In genomic region chr15:89378831-89379401, GRCm38 (mm10) we compare ENCODE assay signal across 7 mouse cellular contexts. TPM values are rescaled to one million over a fixed set of nuclear protein-coding genes. Genes with fewer than 3 reads are reported as not detected.
DNase-seq lines count a peak whose midpoint lies in the region; ATAC-seq and TF ChIP-seq lines count a peak whose summit lies in the region.

TSS of gene Odf3b (minus strand) at chr15:89379282.

- no peaks in the 10 kb centered on the region for H3K9me3 ChIP-seq in heart, embryonic 12.5 days (replicated peaks)
- H3K9me3 ChIP-seq in kidney, embryonic 15.5 days (replicated peaks): no peaks in the 10 kb centered on the region
- H3K9me3 ChIP-seq in stomach, postnatal 0 days (ENCODE audit: control insufficient read depth, low read length): no peaks in the 10 kb centered on the region

- peak; percentile 29 for DNase-seq in brain, embryonic 14.5 days (ENCODE audit: low read depth)
- peak; percentile 42 for DNase-seq in lung, postnatal 25 days (ENCODE audit: low spot score)
- DNase-seq in stomach, postnatal 0 days (ENCODE audit: low spot score): peak; percentile 46
- no peak for DNase-seq in spleen, adult 12 weeks (ENCODE audit: low spot score)

- WGBS in heart, embryonic 12.5 days: under 1% methylated on average over 33 of the region's 33 CpGs
- WGBS in kidney, embryonic 15.5 days: under 1% methylated on average over 33 of the region's 33 CpGs
- WGBS in stomach, postnatal 0 days: 1% methylated on average over 33 of the region's 33 CpGs

- H3K36me3 ChIP-seq in heart, embryonic 12.5 days: no peaks in the 10 kb centered on the region
- H3K36me3 ChIP-seq in kidney, embryonic 15.5 days: no peaks in the 10 kb centered on the region
- H3K36me3 ChIP-seq in stomach, postnatal 0 days (ENCODE audit: control insufficient read depth, insufficient read depth, low read length): no peaks in the 10 kb centered on the region

- ATAC-seq in common myeloid progenitor, adult 5-6 weeks (replicated peaks; ENCODE audit: low read depth, poor library complexity, severe bottlenecking): peak; percentile 30
- ATAC-seq in heart, embryonic 12.5 days (ENCODE audit: insufficient number of reproducible peaks, low FRiP score): 0 out of 2 replicates have a peak, but pooled peaks have one; percentile 1
- ATAC-seq in kidney, embryonic 15.5 days (replicated peaks; ENCODE audit: low FRiP score): no peak
- no peak for ATAC-seq in stomach, postnatal 0 days (ENCODE audit: low FRiP score, low TSS enrichment)

- no peak for TF ChIP-seq POLR2A in brain, embryonic 14.5 days (IDR thresholded peaks at IDR 0.05; ENCODE audit: borderline replicate concordance, extremely low read depth, insufficient read depth, insufficient read length, poor library complexity, severe bottlenecking)

- peaks cover 50% of the 10 kb centered on the region for H3K27me3 ChIP-seq in heart, embryonic 12.5 days (replicated peaks)
- peaks cover 63% of the 10 kb centered on the region for H3K27me3 ChIP-seq in kidney, embryonic 15.5 days
- peaks cover 8% of the 10 kb centered on the region for H3K27me3 ChIP-seq in stomach, postnatal 0 days (ENCODE audit: control insufficient read depth, insufficient read depth, low read length)

- H3K4me2 ChIP-seq in heart, embryonic 12.5 days: peak within 1 kb of the TSS; percentile 92
- H3K4me2 ChIP-seq in kidney, embryonic 15.5 days: peak within 1 kb of the TSS; percentile 85
- peak within 1 kb of the TSS; percentile 52 for H3K4me2 ChIP-seq in stomach, postnatal 0 days (replicated peaks; ENCODE audit: low read depth)

- no peak within 1 kb of the TSS for H3K27ac ChIP-seq in heart, embryonic 12.5 days (ENCODE audit: poor library complexity, severe bottlenecking)
- H3K27ac ChIP-seq in kidney, embryonic 15.5 days: no peak within 1 kb of the TSS
- no peak within 1 kb of the TSS for H3K27ac ChIP-seq in stomach, postnatal 0 days (replicated peaks)

- TF ChIP-seq EP300 in stomach, postnatal 0 days (optimal IDR thresholded peaks at IDR 0.05): no peak

- TF ChIP-seq CTCF in brain, embryonic 14.5 days (IDR thresholded peaks at IDR 0.05; ENCODE audit: borderline replicate concordance, extremely low read depth, insufficient read depth, insufficient read length): no peak
- no peak for TF ChIP-seq CTCF in stomach, postnatal 0 days (IDR thresholded peaks at IDR 0.05; ENCODE audit: low read depth)

- peak within 1 kb of the TSS; percentile 53 for H3K4me3 ChIP-seq in heart, embryonic 12.5 days
- H3K4me3 ChIP-seq in kidney, embryonic 15.5 days (replicated peaks): peak within 1 kb of the TSS; percentile 44
- peak within 1 kb of the TSS; percentile 35 for H3K4me3 ChIP-seq in stomach, postnatal 0 days (ENCODE audit: low read depth, low read length)

- peak within 1 kb of the TSS; percentile 45 for H3K9ac ChIP-seq in heart, embryonic 12.5 days
- H3K9ac ChIP-seq in kidney, embryonic 15.5 days: peak within 1 kb of the TSS; percentile 38
- peak within 1 kb of the TSS; percentile 9 for H3K9ac ChIP-seq in stomach, postnatal 0 days (ENCODE audit: low read length)

- H3K4me1 ChIP-seq in heart, embryonic 12.5 days (replicated peaks): peaks cover 30% of the 10 kb centered on the region
- H3K4me1 ChIP-seq in kidney, embryonic 15.5 days: peaks cover 33% of the 10 kb centered on the region
- peaks cover 2% of the 10 kb centered on the region; the same call in 1 of the 2 replicates for H3K4me1 ChIP-seq in stomach, postnatal 0 days (replicated peaks; ENCODE audit: control insufficient read depth, insufficient read depth)

RNA-seq across cellular contexts. Expression of gene Odf3b, which starts in this region (rescaled TPM):
- polyA plus RNA-seq in brain, embryonic 14.5 days (2012; rRNA removed): 2.4 and 3.2 TPM in 2 replicates
- total RNA-seq in common myeloid progenitor, adult 5-6 weeks (2017): 2.9 and 3.0 TPM in 2 replicates
- 0.27 and 0.44 TPM in 2 replicates for polyA plus RNA-seq in heart, embryonic 12.5 days (2016; fragmentation: Nextera tagmentation; extraction: Ambion mirVana)
- 0.82 and 0.83 TPM in 2 replicates for polyA plus RNA-seq in kidney, embryonic 15.5 days (2015; fragmentation: Nextera tagmentation; extraction: Ambion mirVana)
- polyA plus RNA-seq in stomach, postnatal 0 days (2015; fragmentation: Nextera tagmentation; extraction: Ambion mirVana): 0.56 and 0.80 TPM in 2 replicates

Comparison
In these comparisons a context has a peak if more than half of its experiments do, and no peak if none do; other contexts are left out.
1. Peak in ATAC-seq, H3K4me3 ChIP-seq, H3K9ac ChIP-seq and H3K4me2 ChIP-seq in heart, embryonic 12.5 days; RNA of the gene not detected or under 1 TPM.
2. Peak in DNase-seq, H3K4me3 ChIP-seq, H3K9ac ChIP-seq and H3K4me2 ChIP-seq in stomach, postnatal 0 days; RNA of the gene not detected or under 1 TPM.